23 mouse cellular contexts compared by ENCODE assay signal in the genomic region with DNA sequence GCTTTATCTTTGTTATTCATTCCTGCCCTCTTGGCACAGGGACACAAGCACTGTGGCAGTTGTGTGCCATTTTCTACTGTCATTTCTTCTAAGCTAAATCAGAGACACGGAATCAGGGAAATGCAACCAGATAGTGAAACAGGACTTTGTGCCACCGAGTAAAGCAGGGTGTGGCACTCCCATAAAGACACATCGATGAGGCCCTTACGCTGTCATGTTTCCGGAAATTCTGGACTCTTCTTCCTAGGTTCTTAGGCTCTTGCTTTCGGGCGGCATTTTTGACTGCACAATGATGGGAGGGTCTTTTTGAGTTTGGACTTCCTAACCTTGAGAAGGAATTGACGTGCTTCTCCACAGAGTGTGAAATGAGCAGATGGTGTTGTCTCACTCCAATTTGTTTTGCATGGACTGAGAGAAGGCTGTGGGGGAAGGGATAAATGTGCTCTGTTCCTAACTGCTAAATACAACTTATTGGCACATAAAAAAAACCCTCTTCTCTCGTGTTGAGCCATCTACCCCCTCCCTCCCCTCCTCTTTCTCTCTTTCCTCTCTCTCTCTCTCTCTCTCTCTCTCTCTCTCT. TPM values are rescaled to one million over a fixed set of nuclear protein-coding genes. Genes with fewer than 3 reads are reported as not detected.
A peak's percentile ranks its signal among the peaks of the same experiment; 100 is the strongest.
DNase-seq lines count a peak whose midpoint lies in the region; ATAC-seq lines count a peak whose summit lies in the region.
"Had no signal": no experiment of that assay in that cellular context is flagged by ENCODE, and none has a peak within 500 bp of the region (broad histone marks: within the 10 kb centered on the region; RNA-seq: fewer than 3 reads in every experiment).

No protein-coding gene starts in this region.

- DNase-seq in forebrain, embryonic 14.5 days (ENCODE audit: low spot score) = peak; percentile 85
- DNase-seq in forebrain, embryonic 11.5 days (ENCODE audit: low spot score) = no peak
- DNase-seq in layer of hippocampus, postnatal 14 days (ENCODE audit: low spot score in 2 of 2) = peak; percentile 34 to 52
- no peak for DNase-seq in layer of hippocampus, adult 9-11 months
- peak; percentile 71 for DNase-seq in brain, embryonic 18.5 days (ENCODE audit: low read depth, low spot score)
- DNase-seq in large intestine, adult 2 months (ENCODE audit: low read depth, low spot score) = peak; percentile 42
- DNase-seq in kidney, postnatal 14 days = no peak
- DNase-seq: adrenal gland, postnatal 14 days; cerebellum, adult 8-10 months; gastrocnemius, postnatal 25 days; liver; lung, postnatal 10 days; right cerebral cortex, postnatal 14 days; thymus, adult 2 months had no signal

- no peaks in the 10 kb centered on the region for H3K27me3 ChIP-seq in forebrain, embryonic 14.5 days (replicated peaks; ENCODE audit: control insufficient read depth, insufficient read depth, low read length)
- no peaks in the 10 kb centered on the region for H3K27me3 ChIP-seq in forebrain, embryonic 11.5 days (ENCODE audit: control insufficient read depth, insufficient read depth, low read length)
- H3K27me3 ChIP-seq: CH12.LX; embryonic facial prominence, embryonic 12.5 days; kidney, embryonic 15.5 days; stomach, embryonic 15.5 days had no signal

- no peak overlapping the region for H3K4me3 ChIP-seq in forebrain, embryonic 14.5 days (ENCODE audit: low read depth, low read length)
- H3K4me3 ChIP-seq in forebrain, embryonic 11.5 days (ENCODE audit: low read depth, low read length) = no peak overlapping the region
- H3K4me3 ChIP-seq: embryonic facial prominence, embryonic 12.5 days; erythroblast, embryonic 14.5 days; kidney, embryonic 15.5 days; layer of hippocampus, adult 2 months; stomach, embryonic 15.5 days had no signal

- H3K27ac ChIP-seq in forebrain, embryonic 14.5 days (ENCODE audit: low read depth, low read length) = peak overlapping the region; percentile 71
- H3K27ac ChIP-seq in forebrain, embryonic 11.5 days (ENCODE audit: low read depth, low read length) = no peak overlapping the region
- H3K27ac ChIP-seq: embryonic facial prominence, embryonic 12.5 days; kidney, embryonic 15.5 days; stomach, embryonic 15.5 days had no signal

- no peaks in the 10 kb centered on the region for H3K36me3 ChIP-seq in forebrain, embryonic 14.5 days (ENCODE audit: control insufficient read depth, insufficient read depth, low read length)
- H3K36me3 ChIP-seq in forebrain, embryonic 11.5 days (ENCODE audit: control insufficient read depth, insufficient read depth, low read length) = no peaks in the 10 kb centered on the region
- H3K36me3 ChIP-seq: embryonic facial prominence, embryonic 12.5 days; kidney, embryonic 15.5 days; stomach, embryonic 15.5 days had no signal

- no peak overlapping the region for H3K4me2 ChIP-seq in forebrain, embryonic 14.5 days (ENCODE audit: low read length)
- no peak overlapping the region for H3K4me2 ChIP-seq in forebrain, embryonic 11.5 days (ENCODE audit: low read depth, low read length, severe bottlenecking)
- H3K4me2 ChIP-seq: embryonic facial prominence, embryonic 12.5 days; kidney, embryonic 15.5 days; stomach, embryonic 15.5 days had no signal

- no peaks in the 10 kb centered on the region for H3K4me1 ChIP-seq in forebrain, embryonic 14.5 days (ENCODE audit: control insufficient read depth, insufficient read depth, low read length)
- H3K4me1 ChIP-seq in forebrain, embryonic 11.5 days (replicated peaks; ENCODE audit: control insufficient read depth, insufficient read depth, low read length) = no peaks in the 10 kb centered on the region
- H3K4me1 ChIP-seq: stomach, embryonic 15.5 days had no signal

- no peak overlapping the region for H3K9ac ChIP-seq in forebrain, embryonic 14.5 days (ENCODE audit: low read length)
- H3K9ac ChIP-seq in forebrain, embryonic 11.5 days (ENCODE audit: low read length) = no peak overlapping the region
- H3K9ac ChIP-seq: embryonic facial prominence, embryonic 12.5 days; kidney, embryonic 15.5 days; stomach, embryonic 15.5 days had no signal

- no peaks in the 10 kb centered on the region for H3K9me3 ChIP-seq in forebrain, embryonic 14.5 days (replicated peaks; ENCODE audit: control insufficient read depth, low read length)
- no peaks in the 10 kb centered on the region for H3K9me3 ChIP-seq in forebrain, embryonic 11.5 days (ENCODE audit: control insufficient read depth, low read length)
- H3K9me3 ChIP-seq: embryonic facial prominence, embryonic 12.5 days; kidney, embryonic 15.5 days; stomach, embryonic 15.5 days had no signal

- peak; percentile 92 for ATAC-seq in forebrain, embryonic 14.5 days
- ATAC-seq in forebrain, embryonic 11.5 days (replicated peaks; ENCODE audit: low FRiP score) = no peak
- ATAC-seq: inflammation-experienced regulatory T-cells, adult 6 months; midbrain, embryonic 16.5 days had no signal

- WGBS in forebrain, embryonic 14.5 days = 65% methylated on average over 9 of the region's 9 CpGs
- WGBS in forebrain, embryonic 11.5 days = 83% methylated on average over 9 of the region's 9 CpGs
- WGBS in large intestine, adult 2 months = 33% methylated on average over 9 of the region's 9 CpGs

RNA-seq across cellular contexts. Expression of a gene that starts 23.9 kb away (rescaled TPM):
- polyA plus RNA-seq in forebrain, embryonic 14.5 days (2014; fragmentation: Nextera tagmentation; extraction: Ambion mirVana) = 41.7 and 50.9 TPM in 2 replicates
- 38.6 and 41.8 TPM in 2 replicates for polyA plus RNA-seq in forebrain, embryonic 11.5 days (2014; fragmentation: Nextera tagmentation; extraction: Ambion mirVana)
- 100 to 1,000 TPM; 112 to 116 TPM for total RNA-seq in layer of hippocampus, postnatal 14 days (2021)
- polyA plus RNA-seq in large intestine, adult 2 months (2012; rRNA removed) = 16.3 and 25.1 TPM in 2 replicates
- total RNA-seq: megakaryocyte progenitor cell, adult 5-6 weeks had no signal
- polyA plus RNA-seq: erythroblast, embryonic 14.5 days had no signal

Comparison
In these comparisons a context has a peak if more than half of its experiments do, and no peak if none do; other contexts are left out.
1. DNase-seq: peak in forebrain, embryonic 14.5 days (single experiment), layer of hippocampus, postnatal 14 days (2 of 2), brain, embryonic 18.5 days (single experiment) and large intestine, adult 2 months (single experiment); none in forebrain, embryonic 11.5 days (single experiment), layer of hippocampus, adult 9-11 months (single experiment) and kidney, postnatal 14 days (single experiment).